Mouse (Mus musculus) T-helper 2 cell (primary cell): Measurements from ENCODE around the gene 4933402D24Rik.

Experiments used
- in situ Hi-C: fragments of 300-600 bp; cut with MboI, MseI; formaldehyde crosslinking; loops from one replicate; pipeline ENCODE4 v1.15.1; 2025; ENCODE audit warnings: high pct_unique_total_duplicates

4933402D24Rik gene

DNA sequence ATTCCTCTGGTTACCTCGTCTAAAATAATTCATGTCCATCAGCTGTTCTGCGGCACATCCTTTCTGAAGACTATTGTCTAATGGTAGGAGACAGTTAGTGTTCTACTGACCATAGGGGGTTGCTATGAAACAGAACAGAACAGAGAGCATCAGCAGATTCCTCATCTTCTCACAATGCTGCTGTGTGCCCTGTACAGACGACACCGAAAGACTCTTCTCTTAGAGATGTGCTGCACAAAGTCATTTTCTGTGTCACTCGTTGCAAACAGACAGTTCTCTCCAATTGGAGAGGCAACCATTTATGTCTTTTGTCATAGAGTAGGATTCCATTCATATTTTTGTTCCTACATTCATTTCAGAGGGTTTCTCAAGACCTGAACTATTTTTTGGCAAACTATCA, at the start of gene 4933402D24Rik:
4933402D24Rik (minus strand) TSS at position 101 of the 400 bp plus-strand sequence.
- in situ Hi-C loops: no loop called here

GRCm38 (mm10) chr1:63808584-63808983, 39.5 kb upstream of the 4933402D24Rik start:
- in situ Hi-C loops: no loop called here

- in situ Hi-C loops: no loop called here
These were observed 36.0 kb upstream of the 4933402D24Rik start for GRCm38 (mm10) chr1:63805095-63805494.

DNA sequence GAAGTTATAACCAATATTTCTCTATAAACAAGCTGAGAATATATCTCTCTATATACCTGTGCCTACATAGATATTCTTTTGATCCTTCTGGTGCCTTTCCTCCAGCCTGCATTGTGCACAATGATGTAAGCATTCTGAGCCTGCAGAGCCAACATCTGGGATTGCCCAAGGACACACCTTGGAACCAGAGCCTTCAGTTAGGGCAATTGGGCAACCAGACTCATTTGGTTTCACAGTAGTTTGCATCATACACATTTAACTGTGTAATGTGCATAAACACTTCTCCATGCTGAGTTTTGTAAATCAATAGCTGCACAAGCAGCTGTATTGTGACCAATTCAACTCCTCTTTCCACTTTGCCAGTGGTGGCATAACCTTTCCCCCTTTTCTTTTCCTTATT, 25.3 kb upstream of the 4933402D24Rik start:
- in situ Hi-C loops: loop anchor here (25.0 kb wide), 1 partner anchor 1943 kb away; no protein-coding TSS in a partner anchor

DNA sequence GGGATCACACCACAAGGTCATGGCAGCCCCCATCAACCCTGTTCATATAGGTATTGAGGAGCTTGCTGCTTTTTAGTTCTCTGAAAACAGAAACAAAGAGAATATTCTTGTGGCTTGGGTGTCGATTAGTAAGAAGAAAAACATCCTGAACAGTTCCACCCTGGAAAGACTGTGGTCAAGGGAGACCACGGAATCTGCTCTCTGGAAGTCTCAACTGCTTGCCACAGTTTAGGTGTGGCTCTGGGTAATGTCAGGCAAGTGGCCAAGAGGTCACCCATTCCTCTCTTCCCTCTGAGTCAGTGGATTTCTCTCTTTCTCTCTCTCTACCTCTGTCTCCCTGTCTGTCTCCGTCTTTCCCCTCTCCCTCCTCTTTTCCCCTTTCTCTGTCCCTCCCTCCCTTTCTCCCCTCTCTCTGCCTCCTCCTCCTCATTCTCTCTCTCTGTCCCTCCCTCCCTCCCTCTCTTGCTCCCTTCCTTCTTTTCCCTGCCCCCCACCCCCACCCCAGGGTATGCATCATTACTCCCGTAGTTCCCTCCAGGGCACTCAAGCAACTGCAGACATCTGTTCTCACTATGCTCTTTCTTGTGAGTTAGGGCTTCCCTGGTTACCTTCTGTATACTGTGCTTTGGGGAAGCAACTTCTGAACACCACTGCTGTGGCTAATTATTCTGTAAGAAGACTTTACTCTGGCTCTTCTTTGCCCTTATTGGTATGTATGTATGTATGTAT, 8.0 kb upstream of the 4933402D24Rik start:
- in situ Hi-C loops: loop anchor here (25.0 kb wide), 1 partner anchor 1960 kb away; no protein-coding TSS in a partner anchor

GRCm38 (mm10) chr1:63776396-63776795, 7.3 kb upstream of the 4933402D24Rik start:
- in situ Hi-C loops: loop anchor here (25.0 kb wide), 1 partner anchor 1961 kb away; no protein-coding TSS in a partner anchor

DNA sequence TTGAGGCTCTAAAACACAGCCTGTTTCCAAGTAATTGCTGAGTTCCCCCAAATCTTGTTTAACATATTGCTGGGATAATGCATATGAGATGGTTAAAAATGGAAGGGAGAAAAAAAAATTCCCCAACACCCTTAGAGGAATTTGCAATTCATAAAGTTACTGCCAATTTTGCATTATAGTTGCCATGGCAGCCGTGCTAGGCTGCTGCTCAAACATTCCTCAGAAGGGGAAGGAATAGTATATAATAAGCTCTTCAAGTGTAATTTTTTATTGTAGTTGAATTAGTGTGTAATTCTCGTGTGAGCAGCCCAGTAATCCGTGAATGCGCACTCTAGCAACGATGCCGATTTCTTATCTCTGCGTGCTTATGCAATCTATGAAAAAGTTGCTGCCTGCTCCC, 1.2 kb upstream of the 4933402D24Rik start:
- in situ Hi-C loops: no loop called here

DNA sequence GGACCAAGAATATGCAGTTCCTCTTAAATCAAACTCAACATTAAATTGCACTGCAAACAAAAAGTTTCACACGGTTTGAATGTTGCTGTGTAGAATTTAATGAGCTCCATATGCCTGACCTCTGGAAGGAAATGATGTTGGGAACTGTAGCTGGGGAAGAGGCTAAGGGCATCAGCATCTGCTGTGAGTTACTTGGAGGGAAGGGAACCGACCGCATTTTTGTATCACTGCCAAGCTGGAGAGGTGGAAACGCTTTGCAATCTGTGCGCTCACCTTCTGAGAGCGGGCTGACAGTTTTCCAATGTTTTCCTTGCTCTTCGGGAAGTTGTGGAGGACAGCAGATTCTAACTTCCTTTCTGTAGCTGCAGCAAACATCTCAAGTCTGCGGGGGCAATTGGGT, 955 bp downstream of the 4933402D24Rik start:
- in situ Hi-C loops: no loop called here

DNA sequence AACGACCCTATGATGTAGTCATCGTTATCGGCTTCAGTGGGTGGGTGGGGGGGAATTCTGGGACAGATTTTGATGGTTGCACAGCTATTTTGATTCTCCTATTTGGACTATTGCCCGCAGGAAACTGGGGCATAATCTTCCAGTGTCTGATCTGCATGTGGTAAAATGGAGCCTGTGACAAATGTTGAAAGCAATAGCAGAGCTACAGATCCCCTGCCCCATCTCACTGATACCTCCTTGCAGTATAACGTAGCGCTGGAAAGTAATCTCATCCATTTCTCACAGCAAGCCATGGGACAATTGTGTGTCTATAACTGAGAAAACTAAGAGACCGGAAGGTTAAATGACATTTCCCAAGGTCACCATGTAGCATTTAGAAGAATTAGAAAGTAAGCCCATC, 4.7 kb downstream of the 4933402D24Rik start:
- in situ Hi-C loops: no loop called here

DNA sequence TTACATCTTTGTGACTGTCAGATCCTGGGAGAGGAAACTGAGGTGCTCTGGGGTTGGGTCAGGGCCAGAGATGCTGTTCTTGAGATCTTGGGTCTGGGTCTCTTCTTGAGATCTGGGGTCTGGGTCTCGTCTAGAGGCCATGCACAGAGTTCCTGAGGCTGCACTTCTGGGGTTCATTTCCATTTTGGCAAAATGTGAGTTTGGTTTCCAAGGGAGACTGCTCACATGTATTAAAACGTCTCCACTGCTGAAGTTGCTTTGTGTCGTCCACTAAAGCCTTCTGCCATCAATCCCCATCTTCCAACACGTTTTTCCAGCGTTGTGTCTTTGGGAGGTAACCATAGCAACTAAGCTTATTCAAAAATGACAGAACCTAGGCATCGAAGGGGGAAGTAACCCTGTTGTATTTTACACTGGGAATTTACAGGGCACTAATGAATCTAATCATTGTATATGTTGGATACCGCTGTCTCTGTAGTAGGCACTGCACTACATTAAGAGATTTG, 5.1 kb downstream of the 4933402D24Rik start:
- in situ Hi-C loops: no loop called here

GRCm38 (mm10) chr1:63763212-63763694, 5.8 kb downstream of the 4933402D24Rik start:
- in situ Hi-C loops: no loop called here

- in situ Hi-C loops: loop anchor here (10.0 kb wide), 1 partner anchor 709 kb away; no protein-coding TSS in a partner anchor
These were observed 13.1 kb downstream of the 4933402D24Rik start for GRCm38 (mm10) chr1:63756005-63756404.

DNA sequence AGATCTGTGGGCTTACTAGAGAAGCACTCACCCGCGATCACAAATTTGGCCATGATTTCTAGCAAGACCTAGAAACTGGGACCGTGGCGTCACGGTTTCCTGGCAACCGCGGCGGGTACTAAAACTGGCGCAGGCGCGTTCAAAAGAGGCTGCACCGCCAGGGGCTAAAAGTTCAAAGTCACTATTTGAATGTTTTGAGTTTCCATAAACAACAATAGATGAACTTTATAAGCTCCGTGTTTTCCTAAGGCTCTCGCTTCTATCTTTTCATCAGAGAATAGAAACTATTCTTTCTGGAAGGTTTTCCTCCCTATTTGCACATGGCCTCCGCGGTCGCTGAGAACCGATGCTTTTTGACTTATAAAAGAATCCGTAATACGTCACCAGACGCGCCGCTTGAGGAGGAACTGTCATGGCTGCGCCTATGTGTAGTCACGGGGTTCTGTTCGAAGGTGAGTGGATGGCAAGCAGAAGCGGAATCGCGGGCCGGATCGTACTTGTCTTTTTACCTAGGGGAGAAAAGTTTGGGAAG, 38.8 kb downstream of the 4933402D24Rik start, which contains the start of the genes Mdh1b and Fastkd2:
Mdh1b (minus strand) TSS at position 79 of the 532 bp plus-strand sequence.
Fastkd2 (plus strand) TSS at position 375 of the 532 bp plus-strand sequence.
- in situ Hi-C loops: no loop called here

DNA sequence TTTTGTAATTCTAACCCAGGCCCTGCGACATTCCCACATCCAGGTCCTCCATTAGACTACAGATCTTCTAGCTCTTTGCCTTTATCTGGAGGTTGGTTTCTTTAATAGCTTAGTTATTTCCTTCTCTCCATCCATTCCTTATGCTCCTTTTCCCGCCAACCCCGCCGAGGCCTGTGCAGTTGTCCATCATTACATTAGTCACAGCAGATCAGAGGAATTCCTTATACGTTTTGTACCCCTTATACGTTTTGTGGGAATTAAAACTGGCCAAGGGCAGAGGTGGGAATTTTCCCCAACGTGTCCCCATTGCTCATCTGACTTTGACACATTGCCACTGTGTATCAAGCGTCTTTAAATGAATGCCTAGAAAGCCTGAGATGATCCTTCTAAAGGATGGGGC, 39.3 kb downstream of the 4933402D24Rik start:
- in situ Hi-C loops: no loop called here

DNA sequence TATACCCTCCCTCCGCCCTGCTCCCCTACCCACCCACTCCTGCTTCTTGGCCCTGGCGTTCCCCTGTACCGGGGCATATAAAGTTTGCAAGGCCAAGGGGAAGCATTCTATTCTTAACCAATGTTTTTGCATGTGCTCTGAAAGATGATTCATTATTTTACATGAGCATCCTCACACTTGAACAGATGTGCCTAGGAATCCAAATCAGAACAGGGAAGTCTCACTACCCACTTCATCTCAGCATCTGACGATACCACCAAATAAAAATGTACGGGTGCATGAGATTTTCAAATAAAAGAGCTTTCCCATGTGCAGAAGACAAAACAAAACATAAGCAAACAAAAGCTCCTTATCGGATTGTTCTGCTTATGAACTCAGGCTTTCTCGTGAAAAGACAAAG, 48.9 kb downstream of the 4933402D24Rik start:
- in situ Hi-C loops: no loop called here

- in situ Hi-C loops: no loop called here
These were observed 60.2 kb downstream of the 4933402D24Rik start for GRCm38 (mm10) chr1:63708876-63709275.

DNA sequence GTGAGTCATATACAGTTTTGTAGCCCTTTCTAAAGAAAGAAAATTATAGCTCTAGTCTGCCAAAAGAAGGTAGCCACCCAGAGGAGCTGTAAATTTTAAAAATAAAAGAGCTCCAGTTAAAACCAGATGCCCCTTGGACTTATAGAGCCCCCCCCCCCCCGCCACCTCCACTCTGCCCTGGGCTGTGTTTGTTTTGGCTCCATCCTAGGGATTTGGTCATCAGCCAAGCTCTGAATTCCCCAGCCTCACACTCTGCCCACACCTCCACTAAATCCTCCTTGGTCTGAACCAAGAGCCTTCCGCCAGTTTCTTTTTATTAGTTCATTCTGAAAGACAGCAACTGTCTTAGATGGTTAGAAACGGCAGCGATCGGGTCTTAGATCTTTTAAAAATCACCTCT, 63.3 kb downstream of the 4933402D24Rik start:
- in situ Hi-C loops: no loop called here
